Mouse (Mus musculus): ENCODE data around the gene Xpot. TPM values are rescaled to one million over a fixed set of nuclear protein-coding genes. Genes with fewer than 3 reads are reported as not detected.

Xpot gene
- polyA plus RNA-seq, 1 experiment from 2014 or later, result 63.6 TPM

DNA sequence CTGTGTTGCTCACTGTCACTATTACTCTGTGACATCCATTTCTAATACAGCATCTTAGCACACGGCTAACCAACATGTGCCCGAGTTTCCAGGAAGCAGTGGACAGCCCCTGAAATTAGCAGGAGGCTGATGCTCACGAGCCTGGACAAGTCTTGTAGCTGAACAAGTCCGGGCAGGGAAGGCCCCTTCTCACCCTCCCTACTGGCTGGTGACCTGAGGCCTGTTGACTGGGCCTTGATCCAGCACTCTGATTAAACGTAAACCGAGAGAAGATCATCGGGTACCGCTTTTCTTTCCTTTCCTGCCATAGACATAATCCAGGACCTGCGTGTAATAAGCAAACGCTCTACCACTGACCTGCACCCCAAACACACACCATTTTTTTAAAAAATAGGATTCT, 18.0 kb downstream of the Xpot start:
- H3K27me3 ChIP-seq (ENCODE audit: control insufficient read depth, insufficient read depth, low read length), result no peaks in the 10 kb centered on the region
- no peak overlapping the region for H3K4me2 ChIP-seq (replicated peaks; ENCODE audit: low read depth, low read length)
- peaks cover 94% of the 10 kb centered on the region for H3K36me3 ChIP-seq (ENCODE audit: control insufficient read depth, insufficient read depth, low read length)
- no peak overlapping the region for H3K27ac ChIP-seq (ENCODE audit: low read depth, low read length)
- no peaks in the 10 kb centered on the region for H3K9me3 ChIP-seq (ENCODE audit: control insufficient read depth, low read length)
- H3K9ac ChIP-seq (ENCODE audit: low read depth, low read length), result no peak overlapping the region
- no peaks in the 10 kb centered on the region for H3K4me1 ChIP-seq (ENCODE audit: control insufficient read depth, insufficient read depth, low read length)
- no peak overlapping the region for H3K4me3 ChIP-seq (ENCODE audit: low read length)
- no peak for ATAC-seq (ENCODE audit: low FRiP score, low TSS enrichment)
- WGBS, result 93% methylated on average over 10 of the region's 10 CpGs

DNA sequence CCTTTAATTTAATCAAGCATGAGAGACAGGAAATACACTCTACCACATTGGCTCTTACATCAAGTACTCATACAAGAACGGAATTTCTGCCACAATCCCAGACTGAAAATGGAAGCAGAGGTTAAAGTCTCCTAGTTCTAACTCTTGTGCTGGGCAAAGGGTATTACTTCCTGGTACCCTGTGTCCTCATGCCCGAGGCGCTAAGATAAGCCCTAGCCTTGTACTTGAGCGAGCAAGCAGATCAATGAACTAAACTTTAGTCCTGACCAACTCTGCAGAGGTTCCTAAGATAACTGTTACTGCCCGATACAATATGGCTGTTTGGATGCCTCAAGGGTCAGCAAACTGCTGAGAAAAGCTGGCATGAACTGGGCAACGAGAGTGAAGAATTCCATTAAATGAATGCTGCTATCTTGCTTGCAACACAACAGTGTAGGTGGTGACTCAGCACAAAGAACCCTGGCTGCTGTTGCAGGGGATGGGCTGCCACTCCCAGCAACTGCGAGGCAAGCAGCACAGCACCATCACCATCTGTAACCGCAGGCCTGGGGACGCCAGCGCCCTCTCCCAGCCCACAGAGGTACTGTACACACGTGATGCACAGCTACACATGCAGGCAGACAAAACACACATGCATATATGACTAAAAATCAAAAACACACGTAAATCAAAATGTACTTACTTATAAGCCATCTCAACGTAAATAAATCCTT, 21.3 kb downstream of the Xpot start:
- Histone ChIP-seq H3K36me3 (ENCODE audit: control insufficient read depth, insufficient read depth, low read length) (peaks cover 98% of the 10 kb centered on the region), H3K4me2 (replicated peaks; ENCODE audit: low read depth, low read length) (no peak overlapping the region), H3K9me3 (ENCODE audit: control insufficient read depth, low read length) (no peaks in the 10 kb centered on the region), H3K4me1 (ENCODE audit: control insufficient read depth, insufficient read depth, low read length) (no peaks in the 10 kb centered on the region), H3K4me3 (ENCODE audit: low read length) (no peak overlapping the region), H3K27ac (ENCODE audit: low read depth, low read length) (no peak overlapping the region), H3K27me3 (ENCODE audit: control insufficient read depth, insufficient read depth, low read length) (no peaks in the 10 kb centered on the region), H3K9ac (ENCODE audit: low read depth, low read length) (no peak overlapping the region)
- 94% methylated on average over 13 of the region's 13 CpGs for WGBS
- no peak for ATAC-seq (ENCODE audit: low FRiP score, low TSS enrichment)

DNA sequence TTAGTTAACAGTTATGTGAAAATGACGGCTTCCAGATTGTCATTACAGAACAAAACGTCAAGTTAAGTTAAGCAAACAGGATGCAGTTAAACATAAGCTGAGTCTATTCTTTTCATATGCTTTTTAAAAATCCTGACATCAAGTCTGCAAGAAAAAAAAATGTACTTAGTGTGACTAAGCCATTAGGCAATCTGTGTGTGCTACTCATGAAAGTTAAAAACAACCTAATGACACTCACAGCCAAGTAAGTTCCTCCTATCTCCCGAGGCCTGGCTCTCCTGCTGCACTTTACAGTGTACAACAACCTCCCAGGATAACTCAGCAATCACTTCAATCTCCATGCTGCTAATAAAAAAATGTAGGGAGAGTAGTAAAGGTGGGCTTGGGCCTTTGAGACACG, 22.6 kb downstream of the Xpot start:
- no peak overlapping the region for H3K27ac ChIP-seq (ENCODE audit: low read depth, low read length)
- H3K27me3 ChIP-seq (ENCODE audit: control insufficient read depth, insufficient read depth, low read length), result no peaks in the 10 kb centered on the region
- ATAC-seq (ENCODE audit: low FRiP score, low TSS enrichment), result no peak
- WGBS, result 90% methylated on average over 4 of the region's 4 CpGs
- H3K36me3 ChIP-seq (ENCODE audit: control insufficient read depth, insufficient read depth, low read length), result peaks cover 99% of the 10 kb centered on the region
- no peaks in the 10 kb centered on the region for H3K9me3 ChIP-seq (ENCODE audit: control insufficient read depth, low read length)
- no peak overlapping the region for H3K9ac ChIP-seq (ENCODE audit: low read depth, low read length)
- no peak overlapping the region for H3K4me2 ChIP-seq (replicated peaks; ENCODE audit: low read depth, low read length)
- no peak overlapping the region for H3K4me3 ChIP-seq (ENCODE audit: low read length)
- H3K4me1 ChIP-seq (ENCODE audit: control insufficient read depth, insufficient read depth, low read length), result no peaks in the 10 kb centered on the region

DNA sequence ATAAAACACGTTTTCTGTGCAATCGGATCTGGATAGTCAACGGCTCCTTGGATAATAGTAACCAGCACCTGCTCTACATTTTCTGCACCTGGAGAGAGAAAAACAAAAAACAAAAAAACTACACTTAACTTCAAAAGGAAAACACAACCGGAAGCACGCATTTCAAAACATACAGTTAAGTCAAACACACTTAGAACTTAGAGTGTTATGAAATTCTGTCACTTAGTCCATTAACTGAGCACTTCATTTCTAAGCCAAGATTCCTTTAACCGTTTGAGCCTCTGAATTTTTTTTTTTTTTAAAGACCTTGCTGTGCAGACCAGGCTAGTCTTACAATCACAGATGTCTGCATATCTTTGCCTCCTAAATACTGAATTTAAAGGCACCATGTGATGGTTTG, 24.9 kb downstream of the Xpot start:
- Histone ChIP-seq H3K36me3 (ENCODE audit: control insufficient read depth, insufficient read depth, low read length) (peaks cover 99% of the 10 kb centered on the region), H3K4me2 (replicated peaks; ENCODE audit: low read depth, low read length) (no peak overlapping the region), H3K9ac (ENCODE audit: low read depth, low read length) (no peak overlapping the region), H3K27ac (ENCODE audit: low read depth, low read length) (no peak overlapping the region), H3K4me1 (ENCODE audit: control insufficient read depth, insufficient read depth, low read length) (no peaks in the 10 kb centered on the region), H3K27me3 (ENCODE audit: control insufficient read depth, insufficient read depth, low read length) (no peaks in the 10 kb centered on the region), H3K4me3 (ENCODE audit: low read length) (no peak overlapping the region), H3K9me3 (ENCODE audit: control insufficient read depth, low read length) (no peaks in the 10 kb centered on the region)
- ATAC-seq (ENCODE audit: low FRiP score, low TSS enrichment), result no peak
- WGBS, result 88% methylated on average over 6 of the region's 6 CpGs

DNA sequence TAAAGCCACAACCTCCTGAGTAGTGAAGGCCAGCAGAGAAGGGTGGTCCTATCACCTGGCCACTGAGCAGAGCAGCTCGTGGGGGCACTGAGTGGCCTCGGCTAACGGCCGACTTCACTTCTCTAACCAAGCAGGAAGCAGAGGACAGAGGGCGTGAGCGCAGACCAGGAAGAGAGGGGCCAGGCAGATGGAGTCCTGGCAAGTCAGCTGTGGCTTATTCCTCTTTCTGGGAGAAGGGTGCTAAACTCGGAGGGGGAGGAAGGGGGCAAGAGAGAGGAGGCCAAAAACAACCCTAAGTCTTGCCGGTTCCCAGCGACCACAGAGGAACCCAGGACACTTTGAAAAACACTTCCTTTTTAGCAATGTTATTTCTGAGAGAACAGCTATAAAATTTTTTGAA, 29.6 kb downstream of the Xpot start:
- H3K27ac ChIP-seq (ENCODE audit: low read depth, low read length), result no peak overlapping the region
- 82% methylated on average over 9 of the region's 9 CpGs for WGBS

DNA sequence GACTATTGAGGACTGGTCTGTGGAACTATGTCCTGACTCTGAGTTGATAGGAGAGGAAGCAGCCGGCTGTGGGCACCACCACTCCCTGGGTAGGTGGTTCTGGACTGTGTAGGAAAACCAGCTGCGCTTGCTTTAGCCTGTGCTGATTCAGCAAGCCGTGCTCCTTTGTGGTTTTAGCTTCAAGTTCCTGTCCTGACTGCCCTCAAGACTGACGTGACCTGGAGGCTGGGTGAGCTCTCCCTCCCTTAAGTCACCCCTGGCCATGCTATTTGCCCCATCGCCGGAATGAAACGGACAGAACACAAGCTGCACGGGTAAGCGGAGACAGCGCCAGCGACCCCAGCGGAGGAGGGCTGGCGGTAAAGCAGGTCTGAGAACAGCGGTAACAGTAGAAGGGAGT, 35.0 kb downstream of the Xpot start:
- no peaks in the 10 kb centered on the region for H3K9me3 ChIP-seq (ENCODE audit: control insufficient read depth, low read length)
- 0 out of 2 replicates have a peak, but pooled peaks cover 3% of the 10 kb centered on the region for H3K4me1 ChIP-seq (ENCODE audit: control insufficient read depth, insufficient read depth, low read length)
- H3K4me3 ChIP-seq (ENCODE audit: low read length), result no peak overlapping the region
- H3K9ac ChIP-seq (ENCODE audit: low read depth, low read length), result no peak overlapping the region
- WGBS, result 72% methylated on average over 14 of the region's 14 CpGs
- H3K4me2 ChIP-seq (replicated peaks; ENCODE audit: low read depth, low read length), result no peak overlapping the region
- H3K27me3 ChIP-seq (ENCODE audit: control insufficient read depth, insufficient read depth, low read length), result no peaks in the 10 kb centered on the region
- H3K27ac ChIP-seq (ENCODE audit: low read depth, low read length), result peak overlapping the region; percentile 7; the same call in 1 of the 2 replicates
- peaks cover 47% of the 10 kb centered on the region for H3K36me3 ChIP-seq (ENCODE audit: control insufficient read depth, insufficient read depth, low read length)
- peak; percentile 24; the same call in 1 of the 2 replicates for ATAC-seq (ENCODE audit: low FRiP score, low TSS enrichment)

More for the DNA sequence above, 29.6 kb downstream of the Xpot start:
- no peak overlapping the region for H3K4me2 ChIP-seq (replicated peaks; ENCODE audit: low read depth, low read length)
- ATAC-seq (ENCODE audit: low FRiP score, low TSS enrichment), result no peak
- no peaks in the 10 kb centered on the region for H3K9me3 ChIP-seq (ENCODE audit: control insufficient read depth, low read length)
- H3K9ac ChIP-seq (ENCODE audit: low read depth, low read length), result no peak overlapping the region
- H3K27me3 ChIP-seq (ENCODE audit: control insufficient read depth, insufficient read depth, low read length), result no peaks in the 10 kb centered on the region
- peaks cover 90% of the 10 kb centered on the region for H3K36me3 ChIP-seq (ENCODE audit: control insufficient read depth, insufficient read depth, low read length)
- H3K4me1 ChIP-seq (ENCODE audit: control insufficient read depth, insufficient read depth, low read length), result no peaks in the 10 kb centered on the region
- no peak overlapping the region for H3K4me3 ChIP-seq (ENCODE audit: low read length)

DNA sequence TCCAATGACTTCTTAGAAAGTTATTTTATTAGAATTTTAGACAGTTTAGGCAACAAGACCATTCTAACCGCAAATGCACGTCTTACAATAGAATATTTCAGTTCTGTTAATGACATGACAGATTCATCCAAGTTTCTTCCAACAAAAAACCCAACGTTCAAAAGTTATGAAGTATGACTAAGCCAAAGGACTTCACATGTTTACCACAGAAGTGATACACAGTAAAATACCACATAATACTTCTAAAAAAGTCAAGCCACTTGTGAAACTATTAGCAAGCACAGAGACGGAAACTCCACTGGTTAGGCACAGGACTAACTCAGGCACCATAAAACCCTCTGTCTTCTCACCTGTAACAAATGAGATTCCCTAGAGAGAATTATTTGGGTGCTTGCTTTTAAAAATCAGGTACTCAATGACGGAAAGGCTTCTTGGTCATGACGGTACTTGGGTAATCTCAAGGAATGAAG, 38.7 kb downstream of the Xpot start:
- Histone ChIP-seq H3K9me3 (ENCODE audit: control insufficient read depth, low read length) (no peaks in the 10 kb centered on the region), H3K27me3 (ENCODE audit: control insufficient read depth, insufficient read depth, low read length) (no peaks in the 10 kb centered on the region), H3K9ac (ENCODE audit: low read depth, low read length) (peak overlapping the region; percentile 92), H3K4me1 (ENCODE audit: control insufficient read depth, insufficient read depth, low read length) (peaks cover 9% of the 10 kb centered on the region; the same call in 1 of the 2 replicates), H3K4me3 (ENCODE audit: low read length) (peak overlapping the region; percentile 85), H3K36me3 (ENCODE audit: control insufficient read depth, insufficient read depth, low read length) (peaks cover 30% of the 10 kb centered on the region), H3K4me2 (replicated peaks; ENCODE audit: low read depth, low read length) (peak overlapping the region; percentile 57), H3K27ac (ENCODE audit: low read depth, low read length) (no peak overlapping the region; the same call in 1 of the 2 replicates)
- no peak for ATAC-seq (ENCODE audit: low FRiP score, low TSS enrichment)
- 61% methylated on average over 6 of the region's 6 CpGs for WGBS

DNA sequence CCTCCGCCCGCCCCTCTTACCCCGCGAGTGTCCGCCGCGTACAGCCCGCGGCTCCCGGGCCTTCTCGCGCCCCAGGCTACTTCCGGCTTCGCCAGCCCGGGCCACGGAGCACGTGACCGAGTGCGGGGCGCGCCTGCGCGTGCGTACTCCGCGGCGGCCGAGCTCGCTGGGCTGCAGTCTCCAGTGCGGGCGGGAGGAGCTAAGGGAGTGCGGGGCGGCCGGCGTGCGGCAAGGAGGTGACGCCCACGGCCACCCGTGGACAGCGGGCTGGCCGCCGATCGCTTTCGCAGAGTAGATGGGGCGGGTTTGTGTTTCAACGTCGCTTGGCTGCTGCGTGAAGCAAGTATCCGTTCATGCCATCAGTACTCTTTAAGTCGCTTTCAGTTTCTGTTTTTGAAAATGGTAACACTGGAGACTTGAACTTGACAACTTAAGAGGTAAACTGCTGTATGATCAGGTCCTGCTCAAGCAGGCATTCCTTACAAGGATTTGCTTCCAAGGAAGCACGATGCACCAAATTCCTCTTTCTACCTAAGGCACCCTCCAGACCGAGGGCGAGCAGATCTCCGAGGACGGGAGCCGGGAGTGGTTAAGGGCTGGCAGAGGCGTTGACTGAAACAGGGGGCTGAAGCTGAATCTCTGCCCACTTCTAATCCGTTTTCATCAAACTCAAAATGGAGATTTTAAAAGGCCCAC, 39.3 kb downstream of the Xpot start, which contains the start of gene Tbk1:
TSS of gene Tbk1 (minus strand) at position 113 of the 696 bp plus-strand sequence.
- H3K27me3 ChIP-seq (ENCODE audit: control insufficient read depth, insufficient read depth, low read length), result no peaks in the 10 kb centered on the region
- peak within 1 kb of the TSS; percentile 62 for H3K27ac ChIP-seq (ENCODE audit: low read depth, low read length)
- H3K4me2 ChIP-seq (replicated peaks; ENCODE audit: low read depth, low read length), result peak within 1 kb of the TSS; percentile 57
- ATAC-seq (ENCODE audit: low FRiP score, low TSS enrichment), result peak; percentile 98
- WGBS, result under 1% methylated on average over 42 of the region's 58 CpGs
- H3K4me3 ChIP-seq (ENCODE audit: low read length), result peak within 1 kb of the TSS; percentile 85
- peaks cover 9% of the 10 kb centered on the region; the same call in 1 of the 2 replicates for H3K4me1 ChIP-seq (ENCODE audit: control insufficient read depth, insufficient read depth, low read length)
- peak within 1 kb of the TSS; percentile 92 for H3K9ac ChIP-seq (ENCODE audit: low read depth, low read length)
- peaks cover 31% of the 10 kb centered on the region for H3K36me3 ChIP-seq (ENCODE audit: control insufficient read depth, insufficient read depth, low read length)
- H3K9me3 ChIP-seq (ENCODE audit: control insufficient read depth, low read length), result no peaks in the 10 kb centered on the region

All from kidney, embryonic 14.5 days (tissue).